Mouse (Mus musculus) hindbrain, embryonic 16.5 days (tissue): ENCODE results near the gene Rpl13. TPM values are rescaled to one million over a fixed set of nuclear protein-coding genes. Genes with fewer than 3 reads are reported as not detected.

Experiments used
- ATAC-seq: fragments of 200-750 bp; cut with Nextera tagmentation; 2 replicates; pipeline ENCODE4 v1.8.0; 2017; ENCODE audit warnings: moderate TSS enrichment, moderate library complexity
- H3K27ac ChIP-seq: fragments of 300-500 bp; sonication (generic); 2 replicates; pipeline ENCODE4 v1.5.1; 2014; ENCODE audit warnings: low read depth, mild to moderate bottlenecking, control low read depth, low read length, moderate library complexity
- H3K27me3 ChIP-seq: fragments of 300-500 bp; sonication (generic); replicated peaks from 2 replicates; pipeline ENCODE4 v1.6.1; 2014; ENCODE audit warnings: low read length; ENCODE audit not compliant: control insufficient read depth, insufficient read depth
- H3K36me3 ChIP-seq: fragments of 300-500 bp; sonication (generic); 2 replicates; pipeline ENCODE4 v1.6.1; 2014; ENCODE audit warnings: mild to moderate bottlenecking, low read length, moderate library complexity, mixed read lengths; ENCODE audit not compliant: control insufficient read depth, insufficient read depth
- H3K4me1 ChIP-seq: fragments of 300-500 bp; sonication (generic); 2 replicates; pipeline ENCODE4 v1.6.1; 2014; ENCODE audit warnings: low read depth, low read length; ENCODE audit not compliant: control insufficient read depth, insufficient read depth
- H3K4me2 ChIP-seq: fragments of 300-500 bp; sonication (generic); 2 replicates; pipeline ENCODE4 v1.6.1; 2014; ENCODE audit warnings: mild to moderate bottlenecking, low read length, control low read depth, moderate library complexity
- H3K4me3 ChIP-seq: fragments of 300-500 bp; sonication (generic); 2 replicates; pipeline ENCODE4 v1.5.1; 2014; ENCODE audit warnings: mild to moderate bottlenecking, low read length, control low read depth, moderate library complexity
- H3K9ac ChIP-seq: fragments of 300-500 bp; sonication (generic); 2 replicates; pipeline ENCODE4 v1.6.1; 2014; ENCODE audit warnings: low read depth, mild to moderate bottlenecking, control low read depth, low read length, moderate library complexity
- H3K9me3 ChIP-seq: fragments of 300-500 bp; sonication (generic); 2 replicates; pipeline ENCODE4 v1.6.1; 2014; ENCODE audit warnings: mild to moderate bottlenecking, low read length, moderate library complexity; ENCODE audit not compliant: control insufficient read depth
- WGBS: fragments of 180-500 bp; shearing (Covaris S2); extraction: QIAGEN DNeasy Blood & Tissue Kit; methylation state at CpG from one replicate; pipeline ENCODE4 v1.1.7; 2014; 5-methylcytosine and 5-hydroxymethylcytosine counted together
- polyA plus RNA-seq: library from polyadenylated mRNA; unstranded; fragments of >200 nt; fragmentation: Nextera tagmentation; extraction: Ambion mirVana; gene quantifications from 2 replicates; pipeline ENCODE4 v1.2.1, GENCODE M21; 2015

Rpl13 gene
- polyA plus RNA-seq, 1 experiment from 2014 or later: 588 TPM

DNA sequence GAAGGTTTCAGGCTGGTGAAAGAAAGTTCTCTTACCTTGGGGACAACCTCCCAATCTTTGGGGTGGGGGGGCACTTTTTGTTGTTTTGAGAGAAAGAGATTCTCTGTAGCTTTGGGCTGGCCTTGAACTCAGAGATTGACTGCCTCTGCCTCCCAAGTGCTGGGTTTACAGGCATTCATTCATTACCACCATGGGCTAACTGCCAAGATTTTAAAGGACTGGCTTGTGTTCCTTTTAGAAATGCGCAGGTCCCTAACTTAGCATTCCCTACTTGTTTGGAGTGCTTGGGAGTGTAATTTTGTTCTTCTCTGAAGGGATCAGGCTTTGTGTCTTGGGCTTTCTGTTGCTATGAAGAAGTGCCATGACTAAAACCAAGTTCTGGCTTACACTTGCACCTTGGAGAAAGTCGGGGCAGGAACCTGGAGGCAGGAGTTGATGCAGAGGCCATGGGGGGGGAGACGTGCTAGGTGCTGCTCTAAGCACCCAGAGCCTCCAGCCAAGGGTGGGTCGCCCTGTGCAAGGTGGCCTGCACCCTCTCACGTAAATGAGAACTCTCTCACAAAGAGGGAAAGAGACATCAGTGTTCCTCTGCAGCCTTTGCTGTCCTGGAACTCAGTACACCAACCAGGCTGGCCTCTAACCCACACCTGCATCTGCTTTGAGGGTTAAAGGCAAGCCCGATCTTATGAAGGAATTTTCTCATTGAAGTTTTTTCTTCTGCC, 2.1 kb downstream of the Rpl13 start:
- Histone ChIP-seq H3K9ac (no peak overlapping the region), H3K27me3 (no peaks in the 10 kb centered on the region), H3K4me1 (peaks cover 17% of the 10 kb centered on the region), H3K4me2 (peak overlapping the region; percentile 88; the same call in 1 of the 2 replicates), H3K9me3 (no peaks in the 10 kb centered on the region), H3K4me3 (no peak overlapping the region), H3K27ac (no peak overlapping the region), H3K36me3 (peaks cover 18% of the 10 kb centered on the region)
- ATAC-seq: no peak
- WGBS: 86% methylated on average over 6 of the region's 6 CpGs

DNA sequence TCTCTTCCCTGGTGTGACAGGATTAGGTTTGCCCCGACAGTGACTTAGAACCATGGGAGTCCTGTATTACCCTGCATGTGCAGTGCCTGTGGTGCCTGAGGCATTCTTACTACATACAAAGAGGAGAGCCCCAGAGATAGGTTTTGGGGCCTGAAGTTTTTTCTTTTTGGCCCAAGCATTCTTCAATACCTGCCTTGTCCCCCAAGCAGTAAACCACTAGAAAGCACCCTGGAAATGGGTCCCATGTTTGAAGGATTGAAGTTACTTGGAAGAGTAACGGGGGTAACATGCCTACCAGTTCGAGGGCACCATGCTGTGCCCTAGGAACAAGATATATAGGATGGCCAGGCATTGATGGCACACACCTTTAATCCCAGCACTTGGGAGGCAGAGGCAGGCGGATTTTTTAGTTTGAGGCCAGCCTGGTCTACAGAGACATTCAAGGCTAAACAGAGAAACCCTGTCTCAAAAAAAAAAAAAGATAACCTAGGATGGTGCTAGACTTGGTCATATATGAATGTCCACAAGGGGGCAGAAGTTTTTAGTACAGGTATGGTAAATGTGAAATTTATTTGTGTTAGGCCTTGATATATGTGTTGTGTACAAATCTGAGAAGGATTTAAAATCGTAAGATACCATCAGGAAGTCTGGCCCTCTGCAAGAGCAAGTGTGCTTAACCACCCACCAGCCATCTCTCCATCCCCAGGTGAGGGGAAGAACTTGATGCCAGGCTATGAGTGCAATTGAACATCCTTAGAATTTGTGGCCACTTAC, 3.6 kb downstream of the Rpl13 start:
- H3K27me3 ChIP-seq: no peaks in the 10 kb centered on the region
- H3K9me3 ChIP-seq: no peaks in the 10 kb centered on the region
- H3K4me3 ChIP-seq: no peak overlapping the region
- H3K4me1 ChIP-seq: peaks cover 17% of the 10 kb centered on the region
- H3K4me2 ChIP-seq: no peak overlapping the region
- no peak overlapping the region for H3K9ac ChIP-seq
- ATAC-seq: no peak
- H3K27ac ChIP-seq: no peak overlapping the region
- H3K36me3 ChIP-seq: peaks cover 18% of the 10 kb centered on the region
- WGBS: 74% methylated on average over 5 of the region's 5 CpGs

- Histone ChIP-seq H3K4me1 (peaks cover 16% of the 10 kb centered on the region), H3K36me3 (peaks cover 18% of the 10 kb centered on the region), H3K9me3 (no peaks in the 10 kb centered on the region), H3K4me2 (no peak overlapping the region), H3K27me3 (no peaks in the 10 kb centered on the region), H3K4me3 (no peak overlapping the region), H3K27ac (no peak overlapping the region), H3K9ac (no peak overlapping the region)
- ATAC-seq: no peak
- 39% methylated on average over 2 of the region's 2 CpGs for WGBS
Observed at GRCm38 (mm10) chr8:123106531-123106930, 4.4 kb downstream of the Rpl13 start.

GRCm38 (mm10) chr8:123108010-123108409, 5.9 kb downstream of the Rpl13 start:
- Histone ChIP-seq H3K27ac (no peak overlapping the region), H3K9me3 (no peaks in the 10 kb centered on the region), H3K4me2 (no peak overlapping the region), H3K27me3 (no peaks in the 10 kb centered on the region), H3K36me3 (peaks cover 18% of the 10 kb centered on the region), H3K4me1 (peaks cover 12% of the 10 kb centered on the region), H3K9ac (no peak overlapping the region), H3K4me3 (no peak overlapping the region)
- 67% methylated on average over 1 of the region's 1 CpGs for WGBS
- no peak for ATAC-seq

- Histone ChIP-seq H3K9ac (no peak overlapping the region), H3K36me3 (peaks cover 16% of the 10 kb centered on the region), H3K4me1 (peaks cover 4% of the 10 kb centered on the region), H3K4me3 (no peak overlapping the region), H3K4me2 (no peak overlapping the region), H3K9me3 (no peaks in the 10 kb centered on the region), H3K27ac (no peak overlapping the region), H3K27me3 (no peaks in the 10 kb centered on the region)
- no peak for ATAC-seq
- WGBS: 75% methylated on average over 5 of the region's 5 CpGs
Observed at GRCm38 (mm10) chr8:123108953-123109352, 6.8 kb downstream of the Rpl13 start.

DNA sequence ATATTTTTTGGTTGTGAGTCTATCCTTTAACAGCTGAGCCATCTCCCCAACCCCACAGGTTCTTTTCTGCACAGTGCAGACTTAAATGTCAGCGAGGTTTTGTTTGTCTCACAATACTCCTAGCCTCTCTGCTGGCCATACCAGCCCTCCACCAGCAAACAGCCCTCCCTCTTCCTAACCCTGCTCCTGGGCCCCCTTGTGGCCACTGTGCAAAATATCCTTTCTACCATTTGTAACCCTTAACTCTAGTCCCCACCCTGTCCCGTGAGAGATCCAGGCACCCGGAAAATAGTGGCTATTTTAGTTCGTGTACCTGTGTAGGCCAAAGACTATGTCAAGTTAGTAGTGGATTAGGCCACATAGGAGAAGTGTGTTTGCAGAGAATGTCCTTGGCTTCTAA, 8.5 kb downstream of the Rpl13 start:
- Histone ChIP-seq H3K36me3 (peaks cover under 1% of the 10 kb centered on the region; the same call in 1 of the 2 replicates), H3K9ac (no peak overlapping the region), H3K27me3 (peaks cover 1% of the 10 kb centered on the region), H3K4me3 (no peak overlapping the region), H3K4me1 (no peaks in the 10 kb centered on the region), H3K27ac (no peak overlapping the region), H3K9me3 (no peaks in the 10 kb centered on the region), H3K4me2 (no peak overlapping the region)
- no peak for ATAC-seq
- WGBS: 16% methylated on average over 4 of the region's 4 CpGs

DNA sequence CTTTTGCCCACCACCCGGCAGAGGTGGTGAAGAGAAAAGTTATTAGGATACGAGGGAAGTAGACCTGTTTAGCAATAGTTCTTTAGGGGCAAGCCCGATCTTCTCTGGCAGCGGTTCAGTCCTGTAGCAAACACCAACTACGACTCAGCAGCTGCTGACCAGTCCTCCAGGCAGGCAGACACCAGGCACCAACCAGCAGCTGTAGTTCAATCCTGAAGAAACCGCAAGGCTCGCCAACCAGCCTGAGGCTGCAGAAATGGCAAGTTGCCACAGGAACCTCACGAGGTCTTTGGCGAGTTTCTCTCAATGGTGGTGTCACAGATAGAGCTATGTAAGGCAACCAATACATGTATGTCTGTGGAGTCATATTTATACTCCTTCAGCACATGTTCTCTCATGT, 10.7 kb downstream of the Rpl13 start:
- H3K4me2 ChIP-seq: no peak overlapping the region
- no peak overlapping the region for H3K27ac ChIP-seq
- H3K4me1 ChIP-seq: peaks cover 14% of the 10 kb centered on the region
- WGBS: 81% methylated on average over 9 of the region's 9 CpGs
- H3K9ac ChIP-seq: no peak overlapping the region
- ATAC-seq: no peak
- H3K9me3 ChIP-seq: no peaks in the 10 kb centered on the region
- peaks cover 20% of the 10 kb centered on the region for H3K27me3 ChIP-seq
- no peak overlapping the region for H3K4me3 ChIP-seq
- H3K36me3 ChIP-seq: no peaks in the 10 kb centered on the region

DNA sequence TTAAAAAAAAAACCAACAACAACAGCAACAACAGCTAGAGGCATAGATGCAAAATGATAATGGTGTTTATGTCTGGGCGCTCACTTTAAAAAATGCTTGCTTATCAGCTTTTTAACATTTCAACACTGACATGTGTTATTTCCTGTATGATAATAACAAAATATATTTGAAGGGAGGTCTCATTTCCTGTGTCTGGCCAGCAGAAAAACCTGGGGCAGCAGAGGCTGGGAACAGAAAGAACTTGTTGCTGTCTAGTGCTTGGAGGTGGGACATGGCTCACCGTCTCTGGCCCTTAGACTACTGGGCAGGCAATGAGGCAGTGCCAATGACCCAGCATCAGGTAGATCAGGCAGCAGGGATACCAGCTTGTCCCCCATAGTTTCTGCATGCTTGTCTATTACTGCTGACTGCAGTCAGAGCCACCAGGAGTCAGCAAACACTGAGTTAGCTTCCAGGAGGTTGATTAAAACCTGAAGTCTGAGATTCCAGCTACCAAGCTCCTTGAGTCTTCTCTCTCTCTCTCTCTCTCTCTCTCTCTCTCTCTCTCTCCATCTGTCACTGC, 11.8 kb downstream of the Rpl13 start:
- ATAC-seq: no peak
- 62% methylated on average over 2 of the region's 2 CpGs for WGBS
- H3K4me1 ChIP-seq: peaks cover 18% of the 10 kb centered on the region
- peaks cover 28% of the 10 kb centered on the region for H3K27me3 ChIP-seq
- H3K9ac ChIP-seq: no peak overlapping the region
- no peak overlapping the region for H3K4me3 ChIP-seq
- no peak overlapping the region for H3K27ac ChIP-seq
- no peaks in the 10 kb centered on the region for H3K9me3 ChIP-seq
- no peaks in the 10 kb centered on the region for H3K36me3 ChIP-seq
- H3K4me2 ChIP-seq: no peak overlapping the region

DNA sequence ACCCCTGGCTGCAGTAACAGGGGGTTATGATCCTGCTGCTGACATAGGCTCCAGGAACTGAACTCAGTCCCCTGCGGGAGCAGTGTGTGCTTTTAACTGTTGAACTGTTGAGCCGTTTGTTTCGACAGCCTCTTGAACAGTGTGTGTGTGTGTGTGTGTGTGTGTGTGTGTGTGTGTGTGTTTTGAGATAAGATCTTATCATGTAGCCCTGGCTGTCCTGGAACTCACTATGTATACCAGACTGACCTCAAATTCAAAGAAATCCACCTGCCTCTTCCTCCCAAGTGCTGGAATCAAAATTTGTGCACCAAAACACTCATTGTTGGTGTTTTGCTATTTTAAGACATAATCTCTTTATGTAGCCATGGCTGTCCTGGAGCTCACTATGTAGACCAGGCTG, 12.5 kb downstream of the Rpl13 start:
- Histone ChIP-seq H3K36me3 (no peaks in the 10 kb centered on the region), H3K27ac (no peak overlapping the region), H3K27me3 (peaks cover 34% of the 10 kb centered on the region), H3K9me3 (no peaks in the 10 kb centered on the region), H3K4me2 (no peak overlapping the region), H3K4me1 (peaks cover 18% of the 10 kb centered on the region), H3K9ac (no peak overlapping the region), H3K4me3 (no peak overlapping the region)
- 59% methylated on average over 3 of the region's 3 CpGs for WGBS
- ATAC-seq: no peak
